Mouse (Mus musculus) olfactory bulb, adult 2 months (tissue): ENCODE data around the gene Gamt.

Source experiments
- CTCF ChIP-seq: fragments of 200-500 bp; IDR thresholded peaks from 2 replicates; pipeline ENCODE4 v1.5.1; 2012; ENCODE audit warnings: low read depth, mild to moderate bottlenecking, low read length, moderate library complexity; ENCODE audit not compliant: insufficient read depth
- POLR2A ChIP-seq: fragments of 200-500 bp; IDR thresholded peaks from 2 replicates; pipeline ENCODE4 v1.6.1; 2012; ENCODE audit warnings: mild to moderate bottlenecking, low read depth, low read length, moderate library complexity; ENCODE audit not compliant: insufficient read depth

GRCm38 (mm10) chr10:80271870-80272585 is 11.2 kb upstream of the Gamt start:
- no peak for TF ChIP-seq POLR2A
- no peak for TF ChIP-seq CTCF
